Mouse (Mus musculus): ENCODE data around the gene Pde7b.

- TF ChIP-seq CTCF (IDR thresholded peaks at IDR 0.05; ENCODE audit: control insufficient read depth, insufficient read depth, insufficient replicate concordance, low read depth, low read length) (no peak), POLR2A (IDR thresholded peaks at IDR 0.05; ENCODE audit: control insufficient read depth, low read depth, low read length) (no peak)
These were observed 246.4 kb downstream of the Pde7b start for GRCm38 (mm10) chr10:20478456-20478855.
